Mouse (Mus musculus) subcutaneous adipose tissue, adult 2 months (tissue): ENCODE data around the gene Map3k1. TPM values are rescaled to one million over a fixed set of nuclear protein-coding genes. Genes with fewer than 3 reads are reported as not detected.

Experiments used
- polyA plus RNA-seq: library from polyadenylated mRNA; depleted of rRNA; stranded (reverse); fragments of >200 nt; gene quantifications from 2 replicates; pipeline ENCODE4 v1.2.3, GENCODE M21; 2012; ENCODE audit warnings: low replicate concordance; rRNA removed

Map3k1 gene
- polyA plus RNA-seq = 14.1 and 21.7 TPM in 2 replicates

DNA sequence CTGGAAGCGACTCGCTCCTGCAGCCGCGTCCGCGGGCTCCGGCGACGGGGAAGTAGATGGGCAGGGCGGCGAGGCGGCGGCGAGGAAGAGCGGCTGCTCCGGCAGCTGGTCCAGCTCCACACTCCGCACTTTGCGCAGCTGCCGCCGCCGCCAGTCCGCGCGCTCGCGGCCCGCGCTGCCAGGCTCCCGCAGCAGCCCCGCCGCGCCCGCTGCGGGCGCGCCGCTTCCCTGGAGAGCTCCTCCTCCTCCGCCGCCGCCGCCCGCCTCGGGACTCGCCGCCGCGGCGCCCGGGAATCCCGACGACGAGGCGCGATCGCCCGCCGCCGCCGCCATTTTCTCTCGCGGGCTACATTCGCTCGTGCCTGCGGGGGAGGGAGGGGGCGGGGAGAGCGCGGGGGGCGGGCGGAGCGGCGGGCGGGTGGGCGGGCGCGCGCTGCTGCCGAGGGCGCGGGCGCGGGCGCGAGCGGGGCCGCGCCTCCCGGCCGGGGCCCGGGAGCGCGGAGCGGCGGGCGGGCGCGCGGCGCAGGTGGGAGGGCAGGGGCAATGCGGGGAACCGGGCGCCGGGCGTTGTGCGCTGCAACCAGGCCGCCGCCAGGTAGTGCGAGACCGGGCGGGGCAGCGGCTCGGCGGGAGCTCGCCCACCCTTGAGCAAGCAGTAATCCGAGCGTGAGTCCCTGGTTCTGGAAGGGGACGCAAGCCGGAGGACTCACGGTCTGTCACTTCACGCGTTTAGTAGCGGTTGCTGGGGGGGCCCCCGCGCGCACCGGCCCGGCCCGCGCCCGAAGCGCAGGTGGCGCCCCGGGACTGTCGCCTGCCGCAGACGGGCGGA is at the start of gene Map3k1:
Map3k1 (minus strand) TSS at position 357 of the 829 bp plus-strand sequence.

Other genes with a start within 250 kb of the Map3k1 start
- gene Gm10198, start 216.2 kb downstream of the Map3k1 start, polyA plus RNA-seq = not detected in 2 replicates
- gene Mier3, start 128.0 kb downstream of the Map3k1 start, polyA plus RNA-seq = 5.6 and 9.1 TPM in 2 replicates